Mouse (Mus musculus): Measurements from ENCODE around the gene Ryr2. TPM values are rescaled to one million over a fixed set of nuclear protein-coding genes. Genes with fewer than 3 reads are reported as not detected.
A peak's percentile ranks its signal among the peaks of the same experiment; 100 is the strongest.

The Ryr2 gene
- total and polyA plus RNA-seq, 3 experiments: 127 to 1,020 (median 877) TPM

DNA sequence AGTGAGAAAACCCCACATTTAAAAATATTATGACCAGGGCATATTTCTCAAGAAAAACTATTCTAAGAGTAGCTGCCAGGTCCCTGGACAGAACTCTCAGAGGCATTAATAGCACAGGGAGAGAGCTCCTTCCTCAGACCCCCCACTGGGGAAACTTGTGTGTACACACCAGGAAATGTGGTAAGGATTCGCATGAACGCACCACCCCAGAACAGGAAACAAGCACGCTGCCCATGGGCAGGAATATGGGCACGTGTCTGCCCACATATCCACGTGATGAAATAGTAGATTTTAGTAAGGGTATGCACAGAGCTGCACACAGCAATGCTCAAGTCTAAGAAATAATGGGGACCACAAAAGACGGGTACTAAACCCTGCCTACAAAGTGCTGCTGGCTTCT, 72.8 kb downstream of the Ryr2 start:
- Histone ChIP-seq H3K4me3 (no peak overlapping the region), H3K36me3 (ENCODE audit: control insufficient read depth, insufficient read depth, low read length) (peaks cover 18% of the 10 kb centered on the region), H3K9ac (ENCODE audit: low read depth, low read length) (no peak overlapping the region), H3K4me1 (ENCODE audit: control insufficient read depth, insufficient read depth, low read length) (peaks cover 14% of the 10 kb centered on the region), H3K27ac (peak overlapping the region; percentile 26), H3K27me3 (ENCODE audit: control insufficient read depth, insufficient read depth, low read length) (no peaks in the 10 kb centered on the region), H3K79me2 (replicated peaks; ENCODE audit: control insufficient read depth, insufficient read depth, low read length) (0 out of 2 replicates have a peak, but pooled peaks cover 1% of the 10 kb centered on the region)
- WGBS: 24% methylated on average over 6 of the region's 6 CpGs
- TF ChIP-seq POLR2A (IDR thresholded peaks at IDR 0.05; ENCODE audit: insufficient read depth, low read depth, low read length): no peak
- no peak for TF ChIP-seq EP300 (IDR thresholded peaks at IDR 0.05; ENCODE audit: insufficient read depth, low read depth, low read length)
- TF ChIP-seq CTCF (IDR thresholded peaks at IDR 0.05): no peak
- DNase-seq: no peak
- intact Hi-C loops (cut with DNase I): no loop called here

DNA sequence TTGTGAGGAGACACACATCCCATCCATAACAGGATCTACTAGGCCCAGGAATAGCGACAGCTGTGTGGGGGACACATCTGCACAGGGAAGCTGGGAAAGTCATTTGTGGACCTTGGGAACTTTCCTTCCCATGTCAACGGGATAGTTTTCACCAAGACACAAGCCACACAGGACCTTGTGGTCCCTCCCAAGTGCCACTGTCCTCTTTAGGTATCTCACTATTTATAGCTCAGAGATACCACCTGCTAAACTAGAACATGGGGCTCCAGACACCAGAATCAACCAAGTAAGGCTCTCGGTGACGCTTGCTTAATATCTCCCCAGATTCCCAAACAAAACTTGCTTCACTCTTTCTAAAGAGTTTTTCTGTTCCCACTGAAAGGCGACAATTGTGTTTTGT, 73.5 kb downstream of the Ryr2 start:
- H3K4me3 ChIP-seq: peak overlapping the region; percentile 23; the same call in 1 of the 2 replicates
- 52% methylated on average over 5 of the region's 5 CpGs for WGBS

DNA sequence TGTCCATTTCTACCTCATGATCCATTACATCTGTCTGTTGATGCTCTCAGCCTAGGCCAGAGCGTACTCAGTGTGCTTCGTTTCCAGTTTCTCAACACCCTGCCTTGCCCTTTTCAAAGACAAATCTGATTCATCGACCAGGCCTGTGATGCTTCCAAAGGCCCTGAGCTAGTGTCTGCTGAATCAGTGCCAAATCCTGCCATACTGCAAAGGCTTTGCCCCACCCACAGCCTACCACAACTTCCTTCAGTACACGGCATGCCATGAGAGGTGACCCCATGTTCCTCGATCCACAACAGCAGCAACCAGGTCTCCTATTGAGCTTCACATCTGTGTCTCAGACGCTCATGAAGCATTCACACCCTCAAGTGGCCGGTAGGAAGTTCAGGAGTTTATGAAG, 76.9 kb downstream of the Ryr2 start:
- 0 out of 2 replicates have a peak, but pooled peaks cover 1% of the 10 kb centered on the region for H3K79me2 ChIP-seq (replicated peaks; ENCODE audit: control insufficient read depth, insufficient read depth, low read length)
- 57% methylated on average over 7 of the region's 7 CpGs for WGBS
- peaks cover 25% of the 10 kb centered on the region for H3K36me3 ChIP-seq (ENCODE audit: control insufficient read depth, insufficient read depth, low read length)
- H3K4me3 ChIP-seq: no peak overlapping the region
- H3K27me3 ChIP-seq (ENCODE audit: control insufficient read depth, insufficient read depth, low read length): no peaks in the 10 kb centered on the region
- no peak overlapping the region for H3K9ac ChIP-seq (ENCODE audit: low read depth, low read length)
- H3K4me1 ChIP-seq (ENCODE audit: control insufficient read depth, insufficient read depth, low read length): peaks cover 13% of the 10 kb centered on the region
- H3K27ac ChIP-seq: no peak overlapping the region
- intact Hi-C loops (cut with DNase I): no loop called here
- DNase-seq: no peak
- no peak for TF ChIP-seq POLR2A (IDR thresholded peaks at IDR 0.05; ENCODE audit: insufficient read depth, low read depth, low read length)
- no peak for TF ChIP-seq CTCF (IDR thresholded peaks at IDR 0.05)
- no peak for TF ChIP-seq EP300 (IDR thresholded peaks at IDR 0.05; ENCODE audit: insufficient read depth, low read depth, low read length)

More for the DNA sequence above, 73.5 kb downstream of the Ryr2 start:
- H3K79me2 ChIP-seq (replicated peaks; ENCODE audit: control insufficient read depth, insufficient read depth, low read length): 0 out of 2 replicates have a peak, but pooled peaks cover 1% of the 10 kb centered on the region
- H3K36me3 ChIP-seq (ENCODE audit: control insufficient read depth, insufficient read depth, low read length): peaks cover 18% of the 10 kb centered on the region
- TF ChIP-seq EP300 (IDR thresholded peaks at IDR 0.05; ENCODE audit: insufficient read depth, low read depth, low read length) (0 out of 2 replicates have a peak, but pooled peaks have one; percentile 41), CTCF (IDR thresholded peaks at IDR 0.05) (no peak), POLR2A (IDR thresholded peaks at IDR 0.05; ENCODE audit: insufficient read depth, low read depth, low read length) (no peak)
- DNase-seq: no peak
- no peaks in the 10 kb centered on the region for H3K27me3 ChIP-seq (ENCODE audit: control insufficient read depth, insufficient read depth, low read length)
- no peak overlapping the region for H3K9ac ChIP-seq (ENCODE audit: low read depth, low read length)
- peak overlapping the region; percentile 26 for H3K27ac ChIP-seq
- H3K4me1 ChIP-seq (ENCODE audit: control insufficient read depth, insufficient read depth, low read length): peaks cover 13% of the 10 kb centered on the region
- intact Hi-C loops (cut with DNase I): no loop called here

DNA sequence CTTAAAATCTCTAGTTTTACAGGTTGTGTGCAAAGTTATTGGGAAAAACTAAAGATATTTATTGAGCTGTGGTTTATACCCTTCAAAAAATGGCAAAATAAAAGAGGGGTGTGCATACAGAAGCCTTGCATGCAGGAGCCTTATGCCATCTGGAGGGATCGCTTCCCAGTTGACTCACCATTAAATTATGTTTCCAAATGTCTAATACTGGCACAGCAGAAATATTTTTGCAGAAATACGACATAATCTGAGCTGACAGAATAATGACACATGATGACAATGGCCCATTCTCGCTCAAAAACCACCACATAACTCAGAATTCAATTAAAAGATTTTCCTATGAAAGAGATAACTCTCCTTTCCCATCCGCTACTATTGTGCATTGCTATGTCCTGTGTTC, 77.4 kb downstream of the Ryr2 start:
- WGBS: 68% methylated on average over 4 of the region's 4 CpGs
- intact Hi-C loops (cut with DNase I): no loop called here
- H3K4me1 ChIP-seq (ENCODE audit: control insufficient read depth, insufficient read depth, low read length): peaks cover 13% of the 10 kb centered on the region
- H3K36me3 ChIP-seq (ENCODE audit: control insufficient read depth, insufficient read depth, low read length): peaks cover 29% of the 10 kb centered on the region
- H3K9ac ChIP-seq (ENCODE audit: low read depth, low read length): no peak overlapping the region
- no peak overlapping the region for H3K27ac ChIP-seq
- DNase-seq: no peak
- TF ChIP-seq EP300 (IDR thresholded peaks at IDR 0.05; ENCODE audit: insufficient read depth, low read depth, low read length) (no peak), POLR2A (IDR thresholded peaks at IDR 0.05; ENCODE audit: insufficient read depth, low read depth, low read length) (no peak), CTCF (IDR thresholded peaks at IDR 0.05) (no peak)
- H3K27me3 ChIP-seq (ENCODE audit: control insufficient read depth, insufficient read depth, low read length): no peaks in the 10 kb centered on the region
- 0 out of 2 replicates have a peak, but pooled peaks cover 1% of the 10 kb centered on the region for H3K79me2 ChIP-seq (replicated peaks; ENCODE audit: control insufficient read depth, insufficient read depth, low read length)
- no peak overlapping the region for H3K4me3 ChIP-seq

DNA sequence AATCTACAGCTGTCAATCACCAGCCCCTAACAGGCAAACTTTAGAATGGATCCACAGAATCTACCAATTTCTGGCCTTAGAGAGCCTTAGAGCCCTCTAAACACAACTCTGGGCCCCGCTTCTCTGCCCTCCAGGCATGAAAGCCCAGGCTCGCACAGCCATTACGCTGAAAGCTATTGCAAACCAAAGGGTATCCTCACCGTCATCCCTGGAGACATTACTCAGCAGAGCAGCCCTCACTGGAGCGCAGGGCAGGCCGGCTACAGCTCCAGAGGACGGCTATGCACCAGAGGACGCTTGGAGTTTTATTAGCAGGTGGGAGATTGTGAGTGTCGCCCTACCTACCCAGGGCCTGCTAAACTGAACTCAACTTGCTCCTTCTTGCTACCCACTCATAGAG, 88.7 kb downstream of the Ryr2 start:
- TF ChIP-seq POLR2A (IDR thresholded peaks at IDR 0.05; ENCODE audit: insufficient read depth, low read depth, low read length) (no peak), EP300 (IDR thresholded peaks at IDR 0.05; ENCODE audit: insufficient read depth, low read depth, low read length) (no peak), CTCF (IDR thresholded peaks at IDR 0.05) (no peak)
- no peak overlapping the region for H3K4me3 ChIP-seq
- peaks cover 3% of the 10 kb centered on the region for H3K79me2 ChIP-seq (replicated peaks; ENCODE audit: control insufficient read depth, insufficient read depth, low read length)
- WGBS: 63% methylated on average over 9 of the region's 9 CpGs
- intact Hi-C loops (cut with DNase I): no loop called here
- no peak overlapping the region for H3K27ac ChIP-seq
- no peaks in the 10 kb centered on the region for H3K27me3 ChIP-seq (ENCODE audit: control insufficient read depth, insufficient read depth, low read length)
- peaks cover 4% of the 10 kb centered on the region for H3K4me1 ChIP-seq (ENCODE audit: control insufficient read depth, insufficient read depth, low read length)
- H3K9ac ChIP-seq (ENCODE audit: low read depth, low read length): no peak overlapping the region
- peaks cover 6% of the 10 kb centered on the region for H3K36me3 ChIP-seq (ENCODE audit: control insufficient read depth, insufficient read depth, low read length)
- no peak for DNase-seq

DNA sequence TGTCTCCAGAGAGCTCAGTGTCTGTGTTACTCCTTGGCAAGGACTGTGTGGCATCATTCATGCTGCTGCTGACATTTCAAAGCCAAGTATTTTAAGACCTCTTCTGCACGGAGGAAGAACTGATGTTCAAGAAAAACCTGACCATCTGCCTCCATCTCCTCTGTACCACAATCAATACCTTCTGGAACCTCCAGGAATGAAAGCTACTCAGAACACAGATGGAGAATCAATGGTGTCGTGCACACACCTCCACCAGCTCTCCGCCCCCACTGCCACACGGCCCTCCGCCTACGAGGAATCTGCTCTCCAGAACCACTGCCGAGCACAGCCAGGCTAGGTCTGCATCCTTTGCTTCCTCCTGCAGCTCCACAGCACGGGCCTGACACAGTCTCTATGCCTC, 92.8 kb downstream of the Ryr2 start:
- 44% methylated on average over 8 of the region's 8 CpGs for WGBS
- intact Hi-C loops (cut with DNase I): no loop called here
- H3K27me3 ChIP-seq (ENCODE audit: control insufficient read depth, insufficient read depth, low read length): no peaks in the 10 kb centered on the region
- H3K36me3 ChIP-seq (ENCODE audit: control insufficient read depth, insufficient read depth, low read length): peaks cover 5% of the 10 kb centered on the region
- H3K4me1 ChIP-seq (ENCODE audit: control insufficient read depth, insufficient read depth, low read length): peaks cover 3% of the 10 kb centered on the region
- H3K9ac ChIP-seq (ENCODE audit: low read depth, low read length): no peak overlapping the region
- TF ChIP-seq CTCF (IDR thresholded peaks at IDR 0.05) (no peak), POLR2A (IDR thresholded peaks at IDR 0.05; ENCODE audit: insufficient read depth, low read depth, low read length) (no peak), EP300 (IDR thresholded peaks at IDR 0.05; ENCODE audit: insufficient read depth, low read depth, low read length) (no peak)
- DNase-seq: no peak
- no peak overlapping the region for H3K4me3 ChIP-seq
- no peak overlapping the region for H3K27ac ChIP-seq
- peaks cover 3% of the 10 kb centered on the region for H3K79me2 ChIP-seq (replicated peaks; ENCODE audit: control insufficient read depth, insufficient read depth, low read length)
